Mouse (Mus musculus) lung, embryonic 14.5 days (tissue): ENCODE measurements around the gene Irf2. TPM values are rescaled to one million over a fixed set of nuclear protein-coding genes. Genes with fewer than 3 reads are reported as not detected.

Experiments used
- ATAC-seq: fragments of 200-750 bp; cut with Nextera tagmentation; 2 replicates; pipeline ENCODE4 v1.8.0; 2017; ENCODE audit warnings: mild to moderate bottlenecking, moderate TSS enrichment, moderate library complexity; ENCODE audit not compliant: insufficient read depth
- DNase-seq: peaks from one replicate; pipeline ENCODE4 v3.0.0-alpha.2; 2015
- H3K27ac ChIP-seq: fragments of 300-500 bp; sonication (generic); 2 replicates; pipeline ENCODE4 v1.5.1; 2014; ENCODE audit warnings: low read depth, mild to moderate bottlenecking, moderate library complexity
- H3K27me3 ChIP-seq: fragments of 300-500 bp; sonication (generic); 2 replicates; pipeline ENCODE4 v1.6.1; 2014; ENCODE audit warnings: low read length, control low read depth; ENCODE audit not compliant: insufficient read depth
- H3K36me3 ChIP-seq: fragments of 300-500 bp; sonication (generic); 2 replicates; pipeline ENCODE4 v1.6.1; 2014; ENCODE audit warnings: control low read depth; ENCODE audit not compliant: insufficient read depth
- H3K4me1 ChIP-seq: fragments of 300-500 bp; sonication (generic); 2 replicates; pipeline ENCODE4 v1.6.1; 2014; ENCODE audit warnings: antibody characterized with exemption, control low read depth; ENCODE audit not compliant: insufficient read depth
- H3K4me2 ChIP-seq: fragments of 300-500 bp; sonication (generic); 2 replicates; pipeline ENCODE4 v1.6.1; 2014; ENCODE audit warnings: mild to moderate bottlenecking
- H3K4me3 ChIP-seq: fragments of 300-500 bp; sonication (generic); 2 replicates; pipeline ENCODE4 v1.5.1; 2014; ENCODE audit warnings: low read depth, low read length
- H3K9ac ChIP-seq: fragments of 300-500 bp; sonication (generic); 2 replicates; pipeline ENCODE4 v1.6.1; 2014
- H3K9me3 ChIP-seq: fragments of 300-500 bp; sonication (generic); 2 replicates; pipeline ENCODE4 v1.6.1; 2016; ENCODE audit warnings: low read depth, low read length, control low read depth
- CTCF ChIP-seq: IDR thresholded peaks from 2 replicates; pipeline ENCODE4 v1.5.1; 2016; ENCODE audit warnings: antibody characterized with exemption, low read depth
- WGBS: fragments of 180-500 bp; shearing (Covaris S2); extraction: QIAGEN DNeasy Blood & Tissue Kit; methylation state at CpG from one replicate; pipeline ENCODE4 v1.1.7; 2014; 5-methylcytosine and 5-hydroxymethylcytosine counted together
- polyA plus RNA-seq: library from polyadenylated mRNA; unstranded; fragments of >200 nt; fragmentation: Nextera tagmentation; extraction: Ambion mirVana; gene quantifications from 2 replicates; pipeline ENCODE4 v1.2.1, GENCODE M21; 2014

Gene Irf2
- polyA plus RNA-seq, 1 experiment from 2014 or later = 16.8 TPM

DNA sequence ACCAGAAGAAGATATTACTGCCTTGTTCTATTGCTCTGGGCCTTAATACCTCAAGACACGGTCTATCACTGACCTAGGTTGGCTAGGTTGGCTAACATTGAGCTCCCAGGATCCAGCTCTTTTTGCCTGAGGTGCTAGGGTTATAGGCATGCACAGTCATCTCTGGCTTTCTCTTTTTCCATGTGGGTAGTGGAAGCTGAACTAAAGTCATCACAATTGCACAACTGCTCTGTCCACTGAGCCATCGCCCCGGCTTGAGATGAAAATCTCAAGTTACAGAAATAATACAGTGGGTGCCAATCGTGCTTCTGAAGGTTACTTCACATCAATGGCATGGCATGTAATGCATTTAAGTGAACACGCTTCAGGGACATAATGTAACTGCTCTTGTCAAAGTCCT lies 156.5 kb downstream of the Irf2 start:
- Histone ChIP-seq H3K36me3 (no peaks in the 10 kb centered on the region), H3K4me3 (no peak overlapping the region), H3K9me3 (no peaks in the 10 kb centered on the region), H3K27ac (no peak overlapping the region), H3K27me3 (no peaks in the 10 kb centered on the region), H3K4me2 (no peak overlapping the region), H3K9ac (no peak overlapping the region), H3K4me1 (peaks cover 9% of the 10 kb centered on the region)
- DNase-seq = no peak
- no peak for TF ChIP-seq CTCF
- no peak for ATAC-seq
- 90% methylated on average over 5 of the region's 5 CpGs for WGBS

DNA sequence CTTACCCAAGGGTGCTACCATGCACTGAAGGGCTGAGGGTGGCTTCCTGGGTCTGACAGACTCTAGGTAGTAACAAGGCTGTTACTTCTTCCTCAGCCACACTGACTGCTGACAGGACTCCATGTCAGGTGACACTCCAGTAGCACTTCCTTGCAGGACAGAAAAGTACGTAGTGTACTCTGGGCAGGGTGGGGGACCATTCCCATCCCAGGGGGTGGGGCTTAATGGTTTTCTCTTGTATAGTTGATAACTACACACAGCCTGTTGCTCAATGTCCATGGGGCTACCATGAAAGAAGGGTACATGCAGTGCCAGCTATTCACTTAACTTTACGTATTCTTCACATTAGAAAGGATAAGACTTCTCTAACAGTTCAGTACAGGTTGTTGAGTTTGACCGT lies 157.2 kb downstream of the Irf2 start:
- Histone ChIP-seq H3K9ac (no peak overlapping the region), H3K36me3 (no peaks in the 10 kb centered on the region), H3K4me3 (no peak overlapping the region), H3K27me3 (no peaks in the 10 kb centered on the region), H3K4me2 (no peak overlapping the region), H3K27ac (no peak overlapping the region), H3K9me3 (no peaks in the 10 kb centered on the region), H3K4me1 (peaks cover 6% of the 10 kb centered on the region)
- no peak for ATAC-seq
- TF ChIP-seq CTCF = no peak
- DNase-seq = no peak
- WGBS = 88% methylated on average over 3 of the region's 3 CpGs

Other genes starting within 250 kb of the Irf2 start
- 24.5 and 25.6 TPM in 2 replicates for gene Cenpu, start 187.7 kb upstream of the Irf2 start, polyA plus RNA-seq
- 11.2 and 11.4 TPM in 2 replicates for gene Primpol, start 122.5 kb upstream of the Irf2 start, polyA plus RNA-seq
- 84.1 and 86.7 TPM in 2 replicates for gene Casp3, start 122.4 kb upstream of the Irf2 start, polyA plus RNA-seq
- 0.29 and 0.89 TPM in 2 replicates for gene Enpp6, start 247.2 kb downstream of the Irf2 start, polyA plus RNA-seq